Comparison of ENCODE assay signal across 16 mouse cellular contexts in the genomic region with DNA sequence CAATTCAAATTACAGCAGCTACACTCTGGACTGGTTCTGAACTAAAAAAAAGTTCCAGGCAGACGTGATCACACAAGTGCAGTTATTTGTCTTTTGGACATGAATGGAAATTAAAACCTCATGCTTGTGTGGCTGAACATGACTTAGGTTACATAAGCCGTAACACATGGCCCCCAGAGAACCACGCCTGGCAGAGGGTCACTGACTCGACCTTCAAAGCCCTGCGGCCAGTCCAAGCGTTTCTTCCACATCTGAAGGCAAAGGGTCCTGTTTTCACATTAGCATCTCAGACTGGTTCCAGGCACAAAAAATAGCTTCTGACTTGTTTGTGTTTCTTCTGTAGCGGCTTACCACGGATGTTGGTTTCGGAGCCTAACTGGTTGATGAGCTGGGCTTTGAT. TPM values are rescaled to one million over a fixed set of nuclear protein-coding genes. Genes with fewer than 3 reads are reported as not detected.
DNase-seq lines count a peak whose midpoint lies in the region; ATAC-seq lines count a peak whose summit lies in the region.
"Had no signal": no experiment of that assay in that cellular context is flagged by ENCODE, and none has a peak within 500 bp of the region (broad histone marks: within the 10 kb centered on the region; RNA-seq: fewer than 3 reads in every experiment).

No protein-coding gene starts in this region.

- no peak overlapping the region for H3K4me3 ChIP-seq in heart, embryonic 10.5 days
- no peak overlapping the region for H3K4me3 ChIP-seq in embryonic facial prominence, embryonic 11.5 days (ENCODE audit: low read depth, low read length)
- H3K4me3 ChIP-seq in limb, embryonic 10.5 days: no peak overlapping the region
- H3K4me3 ChIP-seq: forebrain, embryonic 10.5 days; liver, embryonic 13.5 days; midbrain, embryonic 12.5 days; neural tube, embryonic 13.5 days had no signal

- ATAC-seq in embryonic facial prominence, embryonic 11.5 days (replicated peaks; ENCODE audit: insufficient number of reproducible peaks, low FRiP score, low TSS enrichment, low read depth): peak; percentile 50; the same call in 1 of the 2 replicates
- ATAC-seq: intestine, postnatal 0 days had no signal

- WGBS in heart, embryonic 10.5 days: 73% methylated on average over 9 of the region's 9 CpGs
- 30% methylated on average over 9 of the region's 9 CpGs for WGBS in embryonic facial prominence, embryonic 11.5 days
- WGBS in limb, embryonic 10.5 days: 26% methylated on average over 9 of the region's 9 CpGs

- no peaks in the 10 kb centered on the region for H3K27me3 ChIP-seq in heart, embryonic 10.5 days (ENCODE audit: insufficient read depth, poor library complexity, severe bottlenecking)
- no peaks in the 10 kb centered on the region for H3K27me3 ChIP-seq in embryonic facial prominence, embryonic 11.5 days (ENCODE audit: control insufficient read depth, insufficient read depth, low read length)
- H3K27me3 ChIP-seq in limb, embryonic 10.5 days (ENCODE audit: low read depth, poor library complexity, severe bottlenecking): no peaks in the 10 kb centered on the region
- H3K27me3 ChIP-seq: liver, embryonic 13.5 days; neural tube, embryonic 13.5 days had no signal

- no peak overlapping the region for H3K9ac ChIP-seq in embryonic facial prominence, embryonic 11.5 days (replicated peaks; ENCODE audit: low read length)
- H3K9ac ChIP-seq: liver, embryonic 13.5 days; midbrain, embryonic 12.5 days; neural tube, embryonic 13.5 days had no signal

- H3K27ac ChIP-seq in heart, embryonic 10.5 days: no peak overlapping the region
- no peak overlapping the region for H3K27ac ChIP-seq in embryonic facial prominence, embryonic 11.5 days (replicated peaks; ENCODE audit: low read depth, low read length)
- H3K27ac ChIP-seq in limb, embryonic 10.5 days: peak overlapping the region; percentile 17; the same call in 1 of the 2 replicates
- H3K27ac ChIP-seq: forebrain, embryonic 10.5 days; liver, embryonic 13.5 days; midbrain, embryonic 12.5 days; neural tube, embryonic 13.5 days had no signal

- peaks cover 10% of the 10 kb centered on the region; the same call in 1 of the 2 replicates for H3K4me1 ChIP-seq in heart, embryonic 10.5 days
- H3K4me1 ChIP-seq in embryonic facial prominence, embryonic 11.5 days (ENCODE audit: control insufficient read depth, insufficient read depth, low read length): peaks cover 3% of the 10 kb centered on the region
- peaks cover 17% of the 10 kb centered on the region for H3K4me1 ChIP-seq in limb, embryonic 10.5 days
- H3K4me1 ChIP-seq: liver, embryonic 13.5 days; midbrain, embryonic 12.5 days; neural tube, embryonic 13.5 days had no signal

- no peaks in the 10 kb centered on the region for H3K9me3 ChIP-seq in heart, embryonic 10.5 days
- H3K9me3 ChIP-seq in embryonic facial prominence, embryonic 11.5 days (replicated peaks; ENCODE audit: control insufficient read depth, low read length): no peaks in the 10 kb centered on the region
- H3K9me3 ChIP-seq in limb, embryonic 10.5 days (replicated peaks): no peaks in the 10 kb centered on the region
- H3K9me3 ChIP-seq: forebrain, embryonic 10.5 days; liver, embryonic 13.5 days; midbrain, embryonic 12.5 days; neural tube, embryonic 13.5 days had no signal

- H3K36me3 ChIP-seq in heart, embryonic 10.5 days: no peaks in the 10 kb centered on the region
- no peaks in the 10 kb centered on the region for H3K36me3 ChIP-seq in embryonic facial prominence, embryonic 11.5 days (replicated peaks; ENCODE audit: control insufficient read depth, insufficient read depth, low read depth, low read length)
- no peaks in the 10 kb centered on the region for H3K36me3 ChIP-seq in limb, embryonic 10.5 days
- H3K36me3 ChIP-seq: forebrain, embryonic 10.5 days; liver, embryonic 13.5 days; midbrain, embryonic 12.5 days; neural tube, embryonic 13.5 days had no signal

- peak; percentile 34 to 40 for DNase-seq in heart, adult 18-20 months
- DNase-seq in heart, embryonic 10.5 days (ENCODE audit: low spot score): no peak
- DNase-seq in embryonic facial prominence, embryonic 11.5 days (ENCODE audit: low spot score): peak; percentile 78
- DNase-seq in gastrocnemius, postnatal 25 days: peak; percentile 66
- peak; percentile 58 for DNase-seq in limb, embryonic 10.5 days (ENCODE audit: low spot score)
- no peak for DNase-seq in thymus, postnatal 10 days (ENCODE audit: low spot score in 2 of 2)
- DNase-seq in retina, postnatal 1 day: no peak
- no peak for DNase-seq in adrenal gland, postnatal 25 days
- DNase-seq: cerebellum, postnatal 36 days; liver, embryonic 13.5 days; lung, postnatal 14 days; thymus, adult 2 months had no signal

- no peak overlapping the region for H3K4me2 ChIP-seq in embryonic facial prominence, embryonic 11.5 days (ENCODE audit: low read depth, low read length)
- H3K4me2 ChIP-seq: liver, embryonic 13.5 days; midbrain, embryonic 12.5 days; neural tube, embryonic 13.5 days had no signal

RNA-seq across cellular contexts. Expression of a gene that starts 42.1 kb away (rescaled TPM):
- total RNA-seq in heart, adult 18-20 months (2021): 1 to 10 TPM; 2.1 to 3.1 TPM
- 0.79 and 1.9 TPM in 2 replicates for polyA plus RNA-seq in heart, embryonic 10.5 days (2016; fragmentation: Nextera tagmentation; extraction: Ambion mirVana)
- 12.2 and 12.5 TPM in 2 replicates for polyA plus RNA-seq in embryonic facial prominence, embryonic 11.5 days (2014; fragmentation: Nextera tagmentation; extraction: Ambion mirVana)
- 10 to 100 TPM in 1 of 2 experiments, 1 to 10 TPM in 1; 7.4 to 15.8 TPM for total RNA-seq in gastrocnemius, postnatal 25 days (2021)
- 1.7 and 2.4 TPM in 2 replicates for polyA plus RNA-seq in limb, embryonic 10.5 days (2016; fragmentation: Nextera tagmentation; extraction: Ambion mirVana)
- 5.9 and 9.3 TPM in 2 replicates for total RNA-seq in adrenal gland, postnatal 25 days (2021)

Comparison
In these comparisons a context has a peak if more than half of its experiments do, and no peak if none do; other contexts are left out.
1. DNase-seq: peak in heart, adult 18-20 months (2 of 2), embryonic facial prominence, embryonic 11.5 days (single experiment), gastrocnemius, postnatal 25 days (single experiment) and limb, embryonic 10.5 days (single experiment); none in heart, embryonic 10.5 days (single experiment), thymus, postnatal 10 days (0 of 2), retina, postnatal 1 day (single experiment) and adrenal gland, postnatal 25 days (single experiment).